Mouse (Mus musculus): ENCODE data around the gene Nicn1. TPM values are rescaled to one million over a fixed set of nuclear protein-coding genes. Genes with fewer than 3 reads are reported as not detected.

The Nicn1 gene
- total and polyA plus RNA-seq, 2 experiments from 2014 or later = 108 to 118 TPM

GRCm38 (mm10) chr9:108341801-108342200 is 51.6 kb downstream of the Nicn1 start:
- Histone ChIP-seq H3K36me3 (ENCODE audit: insufficient read depth, low read length) (no peaks in the 10 kb centered on the region), H3K4me1 (ENCODE audit: insufficient read depth, low read length) (peaks cover 11% of the 10 kb centered on the region; the same call in 1 of the 2 replicates), H3K9ac (replicated peaks; ENCODE audit: low read length) (no peak overlapping the region), H3K27me3 (ENCODE audit: insufficient read depth, low read length) (no peaks in the 10 kb centered on the region), H3K27ac (no peak overlapping the region), H3K9me3 (ENCODE audit: low read length) (no peaks in the 10 kb centered on the region), H3K4me2 (ENCODE audit: low read depth, low read length) (no peak overlapping the region), H3K4me3 (ENCODE audit: low read length) (no peak overlapping the region)
- DNase-seq (ENCODE audit: low spot score) (no peak), ATAC-seq (no peak)
- TF ChIP-seq CTCF (IDR thresholded peaks at IDR 0.05; ENCODE audit: low read depth) = no peak

GRCm38 (mm10) chr9:108342301-108342831 is 52.1 kb downstream of the Nicn1 start:
- Histone ChIP-seq H3K27me3 (ENCODE audit: insufficient read depth, low read length) (no peaks in the 10 kb centered on the region), H3K36me3 (ENCODE audit: insufficient read depth, low read length) (no peaks in the 10 kb centered on the region), H3K9me3 (ENCODE audit: low read length) (no peaks in the 10 kb centered on the region), H3K4me1 (ENCODE audit: insufficient read depth, low read length) (peaks cover 11% of the 10 kb centered on the region; the same call in 1 of the 2 replicates), H3K27ac (no peak overlapping the region), H3K4me2 (ENCODE audit: low read depth, low read length) (no peak overlapping the region), H3K4me3 (ENCODE audit: low read length) (no peak overlapping the region), H3K9ac (replicated peaks; ENCODE audit: low read length) (no peak overlapping the region)
- no peak for DNase-seq (ENCODE audit: low spot score)
- no peak for TF ChIP-seq CTCF (IDR thresholded peaks at IDR 0.05; ENCODE audit: low read depth)
- no peak for ATAC-seq
- WGBS = 56% methylated on average over 5 of the region's 5 CpGs

- H3K36me3 ChIP-seq (ENCODE audit: insufficient read depth, low read length) = no peaks in the 10 kb centered on the region
- DNase-seq (ENCODE audit: low spot score) = no peak
- H3K4me1 ChIP-seq (ENCODE audit: insufficient read depth, low read length) = peaks cover 11% of the 10 kb centered on the region; the same call in 1 of the 2 replicates
- no peak for ATAC-seq
- H3K4me2 ChIP-seq (ENCODE audit: low read depth, low read length) = no peak overlapping the region
- H3K27ac ChIP-seq = no peak overlapping the region
- no peak for TF ChIP-seq CTCF (IDR thresholded peaks at IDR 0.05; ENCODE audit: low read depth)
- no peak overlapping the region for H3K9ac ChIP-seq (replicated peaks; ENCODE audit: low read length)
- 70% methylated on average over 3 of the region's 3 CpGs for WGBS
- H3K4me3 ChIP-seq (ENCODE audit: low read length) = no peak overlapping the region
- no peaks in the 10 kb centered on the region for H3K27me3 ChIP-seq (ENCODE audit: insufficient read depth, low read length)
- H3K9me3 ChIP-seq (ENCODE audit: low read length) = no peaks in the 10 kb centered on the region
Observed at GRCm38 (mm10) chr9:108343331-108343730, 53.1 kb downstream of the Nicn1 start.

GRCm38 (mm10) chr9:108343835-108344234 is 53.6 kb downstream of the Nicn1 start:
- H3K4me1 ChIP-seq (ENCODE audit: insufficient read depth, low read length) = peaks cover 16% of the 10 kb centered on the region
- H3K4me3 ChIP-seq (ENCODE audit: low read length) = no peak overlapping the region
- H3K9me3 ChIP-seq (ENCODE audit: low read length) = no peaks in the 10 kb centered on the region
- 86% methylated on average over 1 of the region's 1 CpGs for WGBS
- H3K9ac ChIP-seq (replicated peaks; ENCODE audit: low read length) = no peak overlapping the region
- DNase-seq (ENCODE audit: low spot score) = no peak
- no peak for ATAC-seq
- no peak overlapping the region for H3K27ac ChIP-seq
- H3K4me2 ChIP-seq (ENCODE audit: low read depth, low read length) = no peak overlapping the region
- H3K36me3 ChIP-seq (ENCODE audit: insufficient read depth, low read length) = no peaks in the 10 kb centered on the region
- H3K27me3 ChIP-seq (ENCODE audit: insufficient read depth, low read length) = no peaks in the 10 kb centered on the region
- no peak for TF ChIP-seq CTCF (IDR thresholded peaks at IDR 0.05; ENCODE audit: low read depth)

- no peaks in the 10 kb centered on the region for H3K27me3 ChIP-seq (ENCODE audit: insufficient read depth, low read length)
- ATAC-seq = no peak
Observed at GRCm38 (mm10) chr9:108344471-108344870, 54.2 kb downstream of the Nicn1 start.

More at GRCm38 (mm10) chr9:108344471-108344870, 54.2 kb downstream of the Nicn1 start:
- H3K9ac ChIP-seq (replicated peaks; ENCODE audit: low read length) = no peak overlapping the region
- 73% methylated on average over 4 of the region's 4 CpGs for WGBS
- TF ChIP-seq CTCF (IDR thresholded peaks at IDR 0.05; ENCODE audit: low read depth) = no peak
- no peak overlapping the region for H3K27ac ChIP-seq
- H3K4me1 ChIP-seq (ENCODE audit: insufficient read depth, low read length) = peaks cover 21% of the 10 kb centered on the region
- DNase-seq (ENCODE audit: low spot score) = no peak
- no peaks in the 10 kb centered on the region for H3K36me3 ChIP-seq (ENCODE audit: insufficient read depth, low read length)
- no peak overlapping the region for H3K4me3 ChIP-seq (ENCODE audit: low read length)
- H3K9me3 ChIP-seq (ENCODE audit: low read length) = no peaks in the 10 kb centered on the region
- no peak overlapping the region for H3K4me2 ChIP-seq (ENCODE audit: low read depth, low read length)

Other genes starting within 250 kb of the Nicn1 start
- gene Gmppb, start 241.2 kb upstream of the Nicn1 start, total RNA-seq (2014; rRNA removed) = 13.0 and 13.3 TPM in 2 replicates
- gene Gmppb, start 241.2 kb upstream of the Nicn1 start, polyA plus RNA-seq (2015; fragmentation: Nextera tagmentation; extraction: Ambion mirVana) = 17.1 and 18.1 TPM in 2 replicates
- gene Amigo3, start 237.3 kb upstream of the Nicn1 start, total RNA-seq (2014; rRNA removed) = 4.8 and 6.1 TPM in 2 replicates
- 1.8 and 2.1 TPM in 2 replicates for gene Amigo3, start 237.3 kb upstream of the Nicn1 start, polyA plus RNA-seq (2015; fragmentation: Nextera tagmentation; extraction: Ambion mirVana)
- gene Mst1, start 210.0 kb upstream of the Nicn1 start, total RNA-seq (2014; rRNA removed) = 0.29 TPM in 1 of 2 replicates, not detected in the other
- not detected in 2 replicates for gene Mst1, start 210.0 kb upstream of the Nicn1 start, polyA plus RNA-seq (2015; fragmentation: Nextera tagmentation; extraction: Ambion mirVana)
- gene Rnf123, start 207.1 kb upstream of the Nicn1 start, total RNA-seq (2014; rRNA removed) = 59.0 and 60.4 TPM in 2 replicates
- 41.8 and 43.8 TPM in 2 replicates for gene Rnf123, start 207.1 kb upstream of the Nicn1 start, polyA plus RNA-seq (2015; fragmentation: Nextera tagmentation; extraction: Ambion mirVana)
- 47.8 and 53.3 TPM in 2 replicates for gene Apeh, start 195.8 kb upstream of the Nicn1 start, total RNA-seq (2014; rRNA removed)
- 39.6 and 40.4 TPM in 2 replicates for gene Apeh, start 195.8 kb upstream of the Nicn1 start, polyA plus RNA-seq (2015; fragmentation: Nextera tagmentation; extraction: Ambion mirVana)
- gene Bsn, start 100.0 kb upstream of the Nicn1 start, total RNA-seq (2014; rRNA removed) = 53.9 and 60.7 TPM in 2 replicates
- 6.5 and 7.4 TPM in 2 replicates for gene Bsn, start 100.0 kb upstream of the Nicn1 start, polyA plus RNA-seq (2015; fragmentation: Nextera tagmentation; extraction: Ambion mirVana)
- gene Dag1, start 26.5 kb upstream of the Nicn1 start, total RNA-seq (2014; rRNA removed) = 127 and 129 TPM in 2 replicates
- gene Dag1, start 26.5 kb upstream of the Nicn1 start, polyA plus RNA-seq (2015; fragmentation: Nextera tagmentation; extraction: Ambion mirVana) = 70.2 and 76.3 TPM in 2 replicates
- 22.5 and 27.1 TPM in 2 replicates for gene Amt, start 6.4 kb downstream of the Nicn1 start, total RNA-seq (2014; rRNA removed)
- gene Amt, start 6.4 kb downstream of the Nicn1 start, polyA plus RNA-seq (2015; fragmentation: Nextera tagmentation; extraction: Ambion mirVana) = 28.5 and 32.9 TPM in 2 replicates
- gene Rhoa, start 15.7 kb downstream of the Nicn1 start, total RNA-seq (2014; rRNA removed) = 105 and 106 TPM in 2 replicates
- gene Rhoa, start 15.7 kb downstream of the Nicn1 start, polyA plus RNA-seq (2015; fragmentation: Nextera tagmentation; extraction: Ambion mirVana) = 268 and 276 TPM in 2 replicates
- gene Tcta, start 15.7 kb downstream of the Nicn1 start, total RNA-seq (2014; rRNA removed) = 65.2 and 66.5 TPM in 2 replicates
- 79.4 and 80.3 TPM in 2 replicates for gene Tcta, start 15.7 kb downstream of the Nicn1 start, polyA plus RNA-seq (2015; fragmentation: Nextera tagmentation; extraction: Ambion mirVana)
- gene Gpx1, start 48.5 kb downstream of the Nicn1 start, total RNA-seq (2014; rRNA removed) = 224 and 226 TPM in 2 replicates
- 426 and 460 TPM in 2 replicates for gene Gpx1, start 48.5 kb downstream of the Nicn1 start, polyA plus RNA-seq (2015; fragmentation: Nextera tagmentation; extraction: Ambion mirVana)
- gene Usp4, start 57.4 kb downstream of the Nicn1 start, total RNA-seq (2014; rRNA removed) = 92.0 and 97.8 TPM in 2 replicates
- gene Usp4, start 57.4 kb downstream of the Nicn1 start, polyA plus RNA-seq (2015; fragmentation: Nextera tagmentation; extraction: Ambion mirVana) = 93.4 and 94.4 TPM in 2 replicates
- 0.43 and 2.8 TPM in 2 replicates for gene 1700102P08Rik, start 102.4 kb downstream of the Nicn1 start, total RNA-seq (2014; rRNA removed)
- 0.61 and 0.81 TPM in 2 replicates for gene 1700102P08Rik, start 102.4 kb downstream of the Nicn1 start, polyA plus RNA-seq (2015; fragmentation: Nextera tagmentation; extraction: Ambion mirVana)
- 0.97 and 1.2 TPM in 2 replicates for gene Ccdc36, start 138.1 kb downstream of the Nicn1 start, total RNA-seq (2014; rRNA removed)
- 1.7 TPM in 2 replicates for gene Ccdc36, start 138.1 kb downstream of the Nicn1 start, polyA plus RNA-seq (2015; fragmentation: Nextera tagmentation; extraction: Ambion mirVana)
- not detected in 2 replicates for gene BC048562, start 146.1 kb downstream of the Nicn1 start, total RNA-seq (2014; rRNA removed)
- gene BC048562, start 146.1 kb downstream of the Nicn1 start, polyA plus RNA-seq (2015; fragmentation: Nextera tagmentation; extraction: Ambion mirVana) = not detected in 2 replicates
- gene Ccdc71, start 170.1 kb downstream of the Nicn1 start, total RNA-seq (2014; rRNA removed) = 32.9 and 37.2 TPM in 2 replicates
- 46.9 and 55.9 TPM in 2 replicates for gene Ccdc71, start 170.1 kb downstream of the Nicn1 start, polyA plus RNA-seq (2015; fragmentation: Nextera tagmentation; extraction: Ambion mirVana)
- gene Klhdc8b, start 171.2 kb downstream of the Nicn1 start, total RNA-seq (2014; rRNA removed) = 62.6 and 72.8 TPM in 2 replicates
- 44.9 and 46.5 TPM in 2 replicates for gene Klhdc8b, start 171.2 kb downstream of the Nicn1 start, polyA plus RNA-seq (2015; fragmentation: Nextera tagmentation; extraction: Ambion mirVana)
- gene Lamb2, start 189.3 kb downstream of the Nicn1 start, total RNA-seq (2014; rRNA removed) = 77.5 and 99.8 TPM in 2 replicates
- 16.0 and 18.6 TPM in 2 replicates for gene Lamb2, start 189.3 kb downstream of the Nicn1 start, polyA plus RNA-seq (2015; fragmentation: Nextera tagmentation; extraction: Ambion mirVana)
- 87.6 and 104 TPM in 2 replicates for gene Usp19, start 200.2 kb downstream of the Nicn1 start, total RNA-seq (2014; rRNA removed)
- gene Usp19, start 200.2 kb downstream of the Nicn1 start, polyA plus RNA-seq (2015; fragmentation: Nextera tagmentation; extraction: Ambion mirVana) = 51.6 and 52.0 TPM in 2 replicates
- 153 and 175 TPM in 2 replicates for gene Qars, start 217.3 kb downstream of the Nicn1 start, total RNA-seq (2014; rRNA removed)
- gene Qars, start 217.3 kb downstream of the Nicn1 start, polyA plus RNA-seq (2015; fragmentation: Nextera tagmentation; extraction: Ambion mirVana) = 55.2 and 58.3 TPM in 2 replicates
- gene Qrich1, start 226.4 kb downstream of the Nicn1 start, total RNA-seq (2014; rRNA removed) = 226 and 252 TPM in 2 replicates
- gene Qrich1, start 226.4 kb downstream of the Nicn1 start, polyA plus RNA-seq (2015; fragmentation: Nextera tagmentation; extraction: Ambion mirVana) = 98.1 and 98.7 TPM in 2 replicates